Mouse (Mus musculus) T-cell, adult 2 months (primary cell): ENCODE data around the gene Fam173b.

Experiments used
- DNase-seq: peaks from one replicate; pipeline ENCODE4 v3.0.0; 2022; ENCODE audit warnings: low spot score

The Fam173b gene

DNA sequence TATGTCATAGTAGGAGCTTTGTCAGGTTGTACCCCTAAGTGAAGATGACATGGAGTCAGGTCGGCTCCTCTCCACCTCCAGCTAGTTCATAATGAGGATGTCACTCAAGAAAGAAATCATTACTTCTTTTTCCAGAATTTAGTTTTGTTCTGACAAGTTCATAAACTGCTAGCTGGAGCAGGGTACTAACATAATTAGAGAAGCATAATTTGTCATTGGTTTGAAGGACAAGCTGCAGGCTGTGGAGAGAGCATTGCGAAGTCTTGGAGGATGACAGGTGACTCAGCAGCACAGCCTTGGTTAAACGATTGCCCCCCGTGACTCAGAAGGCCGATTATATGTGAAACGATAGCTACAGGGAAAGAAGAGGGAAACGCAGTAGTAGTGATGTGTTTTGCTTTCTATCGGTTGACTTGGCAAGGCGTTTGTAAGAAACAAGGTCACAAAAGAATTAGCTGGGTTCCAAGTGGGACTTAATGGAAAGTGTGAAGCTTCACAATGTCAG is 34.5 kb downstream of the Fam173b start:
- DNase-seq, result no peak

DNA sequence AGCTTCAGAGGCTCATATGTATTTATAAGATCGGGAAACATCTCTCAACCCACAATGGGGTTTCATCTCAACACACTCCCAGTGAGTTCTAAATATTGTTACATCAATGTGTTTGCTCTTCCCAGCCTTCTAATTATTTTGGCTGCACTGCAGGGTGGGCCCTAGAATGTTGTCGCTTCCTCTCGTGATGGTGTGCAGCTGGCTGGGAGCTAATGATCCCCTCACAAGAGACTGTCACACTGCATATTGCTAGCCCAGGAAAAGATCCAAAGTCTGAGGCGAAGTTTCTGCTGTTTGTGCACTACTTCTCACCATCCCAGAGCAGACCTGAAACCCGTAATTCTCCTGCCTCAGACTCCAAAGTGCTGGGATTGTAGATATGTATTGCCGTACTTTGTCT is 45.6 kb downstream of the Fam173b start:
- DNase-seq, result no peak

DNA sequence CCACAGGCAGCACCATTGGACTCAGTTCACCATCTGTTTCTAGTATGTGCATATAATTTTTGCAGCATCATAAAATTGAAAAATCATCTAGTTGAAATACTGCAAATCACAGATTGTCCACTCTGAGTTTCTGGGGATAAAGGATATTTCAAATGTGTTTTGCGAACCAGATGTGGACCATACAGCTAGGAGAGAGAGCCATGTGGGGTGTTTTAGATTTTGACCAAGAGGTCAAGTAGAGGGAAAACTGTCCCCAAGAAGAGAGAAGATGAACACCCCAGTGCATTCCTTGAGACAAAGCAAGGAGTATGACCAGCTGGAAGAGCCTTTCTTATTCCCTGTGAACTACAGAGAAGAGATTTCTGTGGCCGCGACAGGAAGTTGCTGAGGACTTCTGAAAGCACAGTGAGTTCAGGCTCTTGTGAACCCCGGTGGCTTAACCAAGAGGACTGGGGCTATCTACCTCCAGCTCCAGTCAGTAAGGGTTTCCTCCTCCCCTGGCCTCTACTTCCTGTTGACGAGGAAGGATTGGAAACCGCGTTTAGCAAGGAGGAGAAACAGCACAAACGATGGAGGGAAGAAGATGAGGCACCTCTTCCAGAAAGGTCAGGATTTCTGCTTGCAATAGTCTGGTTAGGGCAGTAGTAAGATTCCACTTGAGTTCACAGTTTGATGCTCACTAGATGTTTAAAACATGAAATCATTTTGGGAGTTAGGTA is 46.4 kb downstream of the Fam173b start:
- peak; percentile 31 for DNase-seq

DNA sequence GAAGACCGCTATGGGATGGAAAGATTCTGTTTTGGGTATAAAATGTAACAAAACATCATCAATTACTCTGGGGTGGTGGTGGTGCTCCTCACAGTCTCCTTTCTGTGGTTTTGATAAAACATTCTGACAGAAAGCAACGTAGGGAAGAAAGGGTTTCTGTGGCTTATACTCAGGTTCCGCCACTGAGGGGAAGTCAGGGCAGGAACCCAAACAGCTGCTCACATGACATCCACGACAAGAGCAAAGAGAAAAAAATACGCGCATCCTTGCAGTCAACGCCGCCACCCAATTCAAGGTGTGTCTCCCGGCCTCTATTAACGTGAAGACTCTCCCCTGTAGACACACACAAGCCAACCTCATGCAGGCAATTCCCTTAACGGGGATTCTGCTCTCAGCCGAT is 48.0 kb downstream of the Fam173b start:
- peak; percentile 72 for DNase-seq

DNA sequence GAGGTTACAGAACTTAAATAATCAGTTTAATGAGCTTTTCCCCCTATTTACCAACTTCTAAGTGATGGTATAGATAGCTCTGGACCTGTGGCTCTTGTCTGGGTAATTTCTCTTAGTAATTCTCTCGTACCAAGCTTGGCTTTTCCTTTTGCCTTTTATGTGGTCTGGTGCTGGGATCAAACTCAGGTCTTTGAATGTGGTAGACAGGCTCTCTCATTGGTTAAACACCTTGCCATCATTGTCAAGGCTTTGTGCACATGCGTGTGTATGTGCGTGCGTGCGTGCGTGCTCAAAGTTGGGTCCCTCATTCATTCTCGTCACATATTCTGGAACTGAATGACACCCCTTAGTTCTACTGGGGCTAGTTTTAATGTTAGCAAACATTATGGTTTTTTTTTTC is 49.2 kb downstream of the Fam173b start:
- peak; percentile 58 for DNase-seq

DNA sequence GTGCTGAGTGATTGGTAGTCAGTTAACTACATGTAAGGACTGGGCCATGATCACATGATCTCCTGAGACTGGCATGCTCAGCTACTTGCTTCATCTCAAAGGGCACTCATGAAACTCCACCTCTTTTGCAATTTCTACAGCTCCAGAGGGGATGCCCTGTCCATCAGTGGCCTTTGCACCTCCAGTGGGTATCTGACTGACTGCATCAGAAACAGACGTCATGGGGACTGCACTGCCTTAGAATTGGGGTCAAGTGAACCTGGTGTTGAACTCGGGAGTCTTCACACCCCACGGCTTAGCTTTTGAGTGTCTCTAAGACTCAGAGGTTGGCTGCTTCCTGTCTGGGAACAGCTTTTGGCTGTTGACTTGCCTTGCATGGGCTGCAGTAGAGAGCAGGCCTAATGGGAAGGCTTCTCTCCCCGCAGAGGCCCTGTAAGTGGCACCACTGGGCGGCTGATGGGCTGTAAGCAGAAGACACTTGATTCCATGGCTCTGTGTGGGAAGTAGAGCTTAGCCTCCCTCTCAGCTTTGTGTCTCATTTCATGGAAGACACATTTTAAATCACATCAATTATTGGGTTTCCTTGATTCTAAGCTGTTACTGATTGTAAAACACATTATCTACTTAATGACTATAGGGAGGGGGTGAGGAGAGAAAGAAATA is 58.6 kb downstream of the Fam173b start:
- DNase-seq, result no peak

DNA sequence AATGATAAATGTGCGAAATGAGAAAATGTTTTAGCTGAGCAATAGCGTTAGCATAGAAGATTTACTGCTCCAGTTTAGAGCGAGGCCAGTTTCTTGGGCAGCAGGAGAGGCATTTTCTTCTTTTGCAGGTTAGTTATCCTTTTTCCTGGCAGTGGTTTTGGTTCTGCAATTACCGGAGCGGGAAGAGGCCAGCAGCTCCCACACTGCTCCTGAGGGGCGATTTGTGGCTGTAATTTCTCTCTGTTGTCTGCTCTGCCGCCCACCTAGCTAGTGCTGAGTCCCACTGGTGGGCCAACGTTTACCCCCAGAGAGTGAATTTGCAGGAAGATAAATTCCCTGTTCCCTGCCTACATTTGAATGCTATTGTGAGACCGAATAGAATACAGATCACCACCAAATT is 59.2 kb downstream of the Fam173b start:
- DNase-seq, result no peak

DNA sequence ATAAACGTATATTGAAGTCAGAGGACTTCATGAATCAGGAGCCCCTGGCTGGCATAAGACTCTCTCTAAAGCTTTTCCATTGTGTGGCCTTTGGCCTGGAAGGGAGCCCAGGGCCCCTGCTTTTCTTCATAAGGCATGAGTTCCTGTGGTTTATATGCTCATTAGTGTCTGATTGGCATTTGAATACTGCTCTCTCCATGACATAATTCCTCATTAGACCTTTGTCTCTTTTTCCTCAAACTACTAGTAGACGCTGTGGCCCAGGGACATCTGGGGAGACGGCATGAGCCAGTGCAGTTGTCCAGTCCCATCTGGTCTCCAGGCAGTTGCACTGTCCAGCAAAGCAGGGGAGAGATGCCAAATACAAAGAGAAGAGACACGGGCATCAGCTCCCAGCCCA is 60.1 kb downstream of the Fam173b start:
- DNase-seq, result no peak

DNA sequence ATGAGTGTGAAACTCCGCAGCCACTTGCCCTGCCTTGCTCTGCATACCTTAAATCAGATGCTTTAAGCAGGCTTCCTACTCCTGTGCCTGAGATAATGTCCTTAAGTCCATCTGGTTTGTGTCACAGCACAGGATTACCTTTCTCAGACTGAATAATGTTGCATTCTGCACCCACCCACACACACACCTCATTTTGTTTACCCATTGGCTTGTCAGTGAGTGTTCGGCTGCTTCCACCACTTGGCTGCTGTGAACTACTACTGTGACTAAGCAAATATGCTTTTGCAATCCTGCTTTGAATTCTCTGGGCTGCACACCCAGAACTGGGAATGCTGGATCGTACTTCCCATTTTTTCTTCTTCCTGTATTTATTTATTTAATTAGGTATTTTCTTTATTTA is 61.4 kb downstream of the Fam173b start:
- DNase-seq, result no peak
